Mouse (Mus musculus) CH12.LX (cell line): ENCODE data around the gene Tectb. TPM values are rescaled to one million over a fixed set of nuclear protein-coding genes. Genes with fewer than 3 reads are reported as not detected.

Experiments
- DNase-seq: peaks from one replicate; pipeline ENCODE4 v3.0.0-alpha.2; 2013; ENCODE audit errors: extremely low read depth
- H3K27ac ChIP-seq: 2 replicates; pipeline ENCODE4 v1.5.1; 2012; ENCODE audit warnings: low read depth, mild to moderate bottlenecking, control low read depth, moderate library complexity; ENCODE audit not compliant: insufficient read depth
- H3K27me3 ChIP-seq: replicated peaks from 2 replicates; pipeline ENCODE3; 2012; ENCODE audit warnings: inconsistent platforms
- H3K36me3 ChIP-seq, 2 experiments: replicated peaks in 1 of 2; 2 replicates each; pipeline versions ENCODE3 to v1.6.1; 2012; ENCODE audit warnings: inconsistent platforms in 1 of 2, low read length in 1 of 2, mild to moderate bottlenecking in 1 of 2, mixed read lengths in 1 of 2, moderate library complexity in 1 of 2; ENCODE audit not compliant: control insufficient read depth in 1 of 2, insufficient read depth in 1 of 2
- H3K4me1 ChIP-seq, 2 experiments: 2 replicates each; pipeline ENCODE4 v1.6.1; 2012; ENCODE audit warnings: inconsistent platforms in 1 of 2, moderate library complexity in 1 of 2; ENCODE audit not compliant: insufficient read depth in 2 of 2, control insufficient read depth in 1 of 2
- H3K4me2 ChIP-seq: 2 replicates; pipeline ENCODE4 v1.6.1; 2012; ENCODE audit warnings: low read depth, mild to moderate bottlenecking, control low read depth; ENCODE audit not compliant: poor library complexity, insufficient read depth, severe bottlenecking
- H3K4me3 ChIP-seq, 3 experiments: fragments of 150-350 bp in 1 of 3; sonication (generic) in 1 of 3; replicated peaks in 1 of 3; 2 replicates each; pipeline versions ENCODE3 to v1.5.1; 2011 to 2012; ENCODE audit warnings: low read depth in 2 of 3, low read length in 2 of 3, mild to moderate bottlenecking in 2 of 3, moderate library complexity in 2 of 3, control low read depth in 1 of 3, improper control_type of control experiment in 1 of 3, inconsistent platforms in 1 of 3, mixed read lengths in 1 of 3; ENCODE audit not compliant: poor library complexity in 1 of 3
- H3K79me2 ChIP-seq: replicated peaks from 2 replicates; pipeline ENCODE4 v1.6.1; 2012; ENCODE audit warnings: mild to moderate bottlenecking, moderate library complexity; ENCODE audit not compliant: control insufficient read depth, poor library complexity, insufficient read depth, severe bottlenecking; ENCODE audit errors: extremely low read depth
- H3K9ac ChIP-seq: 2 replicates; pipeline ENCODE4 v1.6.1; 2012; ENCODE audit warnings: low read depth, mild to moderate bottlenecking, control low read depth, moderate library complexity; ENCODE audit not compliant: insufficient read depth
- H3K9me3 ChIP-seq: replicated peaks from 2 replicates; pipeline ENCODE3; 2012; ENCODE audit warnings: low read length, inconsistent platforms, mixed read lengths
- BHLHE40 ChIP-seq: IDR thresholded peaks from 2 replicates; pipeline ENCODE4 v1.6.1; 2011; ENCODE audit warnings: mild to moderate bottlenecking, low read depth, low read length, improper control_type of control experiment
- CTCF ChIP-seq, 2 experiments: IDR thresholded peaks in 1 of 2; conservative IDR thresholded peaks in 1 of 2; 2 replicates each; pipeline ENCODE4 v1.5.1; 2011 to 2012; ENCODE audit warnings: low read depth in 2 of 2, low read length in 2 of 2, improper control_type of control experiment in 1 of 2, inconsistent platforms in 1 of 2, mild to moderate bottlenecking in 1 of 2, moderate library complexity in 1 of 2
- E2F4 ChIP-seq: IDR thresholded peaks from 2 replicates; pipeline ENCODE4 v1.6.1; 2011; ENCODE audit warnings: low read depth, low read length, improper control_type of control experiment; ENCODE audit not compliant: insufficient replicate concordance
- ELF1 ChIP-seq: IDR thresholded peaks from 2 replicates; pipeline ENCODE4 v1.6.1; 2014; ENCODE audit warnings: low read depth, mild to moderate bottlenecking, inconsistent platforms, low read length, improper control_type of control experiment
- EP300 ChIP-seq: IDR thresholded peaks from 2 replicates; pipeline ENCODE4 v1.6.1; 2011; ENCODE audit warnings: low read length, improper control_type of control experiment
- ETS1 ChIP-seq: conservative IDR thresholded peaks from 2 replicates; pipeline ENCODE4 v1.6.1; 2012; ENCODE audit warnings: low read depth, mild to moderate bottlenecking, inconsistent platforms, low read length, improper control_type of control experiment, moderate library complexity
- HCFC1 ChIP-seq: IDR thresholded peaks from 2 replicates; pipeline ENCODE4 v1.6.1; 2012; ENCODE audit warnings: low read depth, mild to moderate bottlenecking, inconsistent platforms, low read length, improper control_type of control experiment
- KAT2A ChIP-seq: IDR thresholded peaks from 2 replicates; pipeline ENCODE4 v1.6.1; 2012; ENCODE audit warnings: low read length, improper control_type of control experiment, inconsistent platforms; ENCODE audit not compliant: insufficient replicate concordance
- MAFK ChIP-seq: IDR thresholded peaks from 2 replicates; pipeline ENCODE4 v1.6.1; 2011; ENCODE audit warnings: low read length, improper control_type of control experiment; ENCODE audit not compliant: insufficient replicate concordance
- MAZ ChIP-seq: IDR thresholded peaks from 2 replicates; pipeline ENCODE4 v1.6.1; 2012; ENCODE audit warnings: low read depth, mild to moderate bottlenecking, inconsistent platforms, low read length, improper control_type of control experiment, moderate library complexity
- MYC ChIP-seq: IDR thresholded peaks from 2 replicates; pipeline ENCODE4 v1.6.1; 2011; ENCODE audit warnings: low read depth, mild to moderate bottlenecking, improper control_type of control experiment, low read length
- NELFE ChIP-seq: IDR thresholded peaks from 2 replicates; pipeline ENCODE4 v1.6.1; 2011; ENCODE audit warnings: low read depth, low read length, improper control_type of control experiment
- PAX5 ChIP-seq: IDR thresholded peaks from 2 replicates; pipeline ENCODE4 v1.6.1; 2012; ENCODE audit warnings: low read length, inconsistent platforms, mixed read lengths
- POLR2AphosphoS2 ChIP-seq: IDR thresholded peaks from 2 replicates; pipeline ENCODE4 v1.6.1; 2011; ENCODE audit warnings: low read depth, low read length, improper control_type of control experiment
- RAD21 ChIP-seq: IDR thresholded peaks from 2 replicates; pipeline ENCODE4 v1.6.1; 2011; ENCODE audit warnings: low read depth, mild to moderate bottlenecking, low read length, improper control_type of control experiment, moderate library complexity
- TCF12 ChIP-seq: IDR thresholded peaks from 2 replicates; pipeline ENCODE4 v1.6.1; 2014; ENCODE audit warnings: low read depth, mild to moderate bottlenecking, inconsistent platforms, low read length, improper control_type of control experiment
- USF1 ChIP-seq: IDR thresholded peaks from 2 replicates; pipeline ENCODE4 v1.6.1; 2014; ENCODE audit warnings: low read depth, mild to moderate bottlenecking, inconsistent platforms, low read length, improper control_type of control experiment
- USF2 ChIP-seq: conservative IDR thresholded peaks from 2 replicates; pipeline ENCODE4 v1.6.1; 2011; ENCODE audit warnings: low read depth, low read length, improper control_type of control experiment
- ZMIZ1 ChIP-seq: IDR thresholded peaks from 2 replicates; pipeline ENCODE4 v1.6.1; 2012; ENCODE audit warnings: low read depth, mild to moderate bottlenecking, inconsistent platforms, low read length, improper control_type of control experiment
- ZNF384 ChIP-seq: IDR thresholded peaks from 2 replicates; pipeline ENCODE4 v1.6.1; 2012; ENCODE audit warnings: low read depth, low read length, improper control_type of control experiment, inconsistent platforms
- dilution Hi-C: fragments of 300-500 bp; cut with MboI; formaldehyde crosslinking; loops from 2 replicates; pipeline ENCODE4 v1.14.3; 2020; ENCODE audit warnings: low sequenced_read_pairs; ENCODE audit not compliant: extremely low pct_unique_long_range_greater_than_20kb, extremely low pct_ligation_motif_present
- in situ Hi-C: fragments of 300-500 bp; cut with MboI; formaldehyde crosslinking; loops from 3 replicates; pipeline ENCODE4 v1.14.3; 2019; ENCODE audit warnings: low sequenced_read_pairs, low pct_ligation_motif_present, low pct_unique_long_range_greater_than_20kb, mixed read lengths
- polyA plus RNA-seq: library from polyadenylated mRNA; unstranded; fragments of >175 nt; gene quantifications from 2 replicates; pipeline ENCODE4 v1.2.1, GENCODE M21; 2012; ENCODE audit warnings: low read depth; ENCODE audit not compliant: insufficient read length
- total RNA-seq, 2 experiments: library from RNA; depleted of rRNA; stranded (reverse); fragments of 300-350 nt in 1 of 2; fragments of >200 nt in 1 of 2; gene quantifications; 2 replicates each; pipeline ENCODE4 v1.2.3; 2012 to 2014

The Tectb gene
- total and polyA plus RNA-seq, 3 experiments: not detected

DNA sequence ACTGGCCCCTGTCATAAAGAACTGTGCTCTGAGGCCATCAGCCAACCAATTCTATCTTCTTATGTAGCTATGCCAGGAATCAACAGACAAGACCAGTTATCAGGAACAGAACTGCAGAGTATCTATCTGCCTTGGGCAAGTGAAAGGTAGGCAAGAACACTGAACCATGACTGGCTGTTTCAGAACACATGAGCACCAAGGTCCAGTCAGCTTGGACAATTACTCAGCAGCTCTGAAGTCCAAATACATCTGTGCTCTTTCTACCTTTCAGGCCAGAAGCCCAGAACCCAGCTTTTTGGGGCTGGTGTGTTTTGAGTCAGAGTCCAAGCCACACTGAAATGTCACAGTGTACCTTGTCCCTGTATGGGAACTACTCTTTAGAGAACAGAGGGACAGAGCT, 10.1 kb upstream of the Tectb start:
- TF ChIP-seq POLR2AphosphoS2: no peak
- TF ChIP-seq ZNF384: no peak
- no peak for TF ChIP-seq TCF12
- TF ChIP-seq HCFC1: no peak
- TF ChIP-seq EP300: no peak
- no peak for TF ChIP-seq NELFE
- no peak for TF ChIP-seq USF2
- no peak for TF ChIP-seq CTCF (conservative IDR thresholded peaks at IDR 0.05 in 1 of 2, IDR thresholded peaks at IDR 0.05 in 1 of 2; ENCODE audit: low read depth in 2 of 2, low read length in 2 of 2)
- TF ChIP-seq ELF1: no peak
- no peak for TF ChIP-seq KAT2A
- in situ Hi-C loops: no loop called here
- no peak overlapping the region for H3K27ac ChIP-seq

DNA sequence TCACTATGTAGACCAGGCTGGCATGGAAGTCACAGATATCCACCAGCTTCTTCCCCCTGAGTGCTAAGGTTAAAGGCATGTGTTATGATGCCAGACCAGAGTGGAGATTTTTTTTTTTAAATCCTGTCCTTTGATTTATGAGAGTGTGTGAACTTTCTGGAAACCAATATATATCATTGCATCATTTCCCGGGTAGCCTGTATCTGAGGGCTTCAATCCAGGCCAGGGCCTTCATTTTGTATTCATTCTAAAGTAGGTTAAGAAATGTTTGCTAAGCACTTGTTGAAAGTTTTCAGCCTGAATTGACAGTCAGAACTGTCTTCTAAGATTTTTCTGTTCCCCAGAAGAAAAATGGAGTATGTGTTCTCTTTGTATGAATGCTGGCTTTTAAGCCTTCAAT, 8.9 kb upstream of the Tectb start:
- dilution Hi-C loops: no loop called here
- Histone ChIP-seq H3K36me3 (no peaks in the 10 kb centered on the region), H3K4me1 (no peaks in the 10 kb centered on the region), H3K27me3 (no peaks in the 10 kb centered on the region)
- no peak for TF ChIP-seq ZMIZ1
- TF ChIP-seq HCFC1: no peak
- no peak for TF ChIP-seq MAFK
- no peak for TF ChIP-seq MYC
- TF ChIP-seq PAX5: no peak
- no peak for TF ChIP-seq ELF1
- no peak for TF ChIP-seq E2F4
- TF ChIP-seq CTCF (conservative IDR thresholded peaks at IDR 0.05 in 1 of 2, IDR thresholded peaks at IDR 0.05 in 1 of 2; ENCODE audit: low read depth in 2 of 2, low read length in 2 of 2): no peak
- TF ChIP-seq TCF12: no peak
- no peak for TF ChIP-seq RAD21
- no peak for TF ChIP-seq USF1
- no peak for TF ChIP-seq ETS1
- TF ChIP-seq BHLHE40: no peak
- TF ChIP-seq MAZ: no peak
- TF ChIP-seq KAT2A: no peak
- TF ChIP-seq, all 38 proteins: peak for 0
- Histone ChIP-seq H3K27ac (no peak overlapping the region), H3K4me2 (no peak overlapping the region), H3K9ac (no peak overlapping the region), H3K9me3 (peaks cover 3% of the 10 kb centered on the region), H3K4me3 (no peak overlapping the region), H3K79me2 (no peaks in the 10 kb centered on the region)
- in situ Hi-C loops: no loop called here
- DNase-seq: no peak

More for the DNA sequence above, 10.1 kb upstream of the Tectb start:
- dilution Hi-C loops: no loop called here
- Histone ChIP-seq H3K4me3 (no peak overlapping the region), H3K27me3 (no peaks in the 10 kb centered on the region), H3K9ac (no peak overlapping the region), H3K9me3 (peaks cover 3% of the 10 kb centered on the region), H3K4me2 (no peak overlapping the region), H3K79me2 (no peaks in the 10 kb centered on the region), H3K36me3 (no peaks in the 10 kb centered on the region), H3K4me1 (no peaks in the 10 kb centered on the region)
- no peak for DNase-seq
